Mouse (Mus musculus): ENCODE results near the gene Scel.

Gene Scel

DNA sequence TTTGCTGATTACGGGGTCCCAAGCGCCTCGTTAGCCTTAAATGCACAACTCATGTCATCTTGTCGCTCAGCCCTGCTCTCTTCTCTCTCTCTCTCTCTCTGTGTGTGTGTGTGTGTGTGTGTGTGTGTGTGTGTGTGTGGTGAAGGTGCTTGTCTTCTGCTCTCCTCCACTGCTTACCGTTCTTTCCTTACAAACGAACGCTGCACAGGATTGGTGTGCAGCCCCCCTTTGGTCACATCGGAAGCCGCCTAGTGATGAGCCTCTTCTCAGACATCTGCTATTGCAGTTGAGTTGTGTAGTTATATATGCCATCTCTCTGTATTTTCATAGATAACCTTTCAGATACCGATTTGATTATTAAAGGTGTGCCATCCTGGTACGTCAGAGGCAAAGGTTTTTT lies 138.0 kb downstream of the Scel start:
- no peak for DNase-seq (ENCODE audit: low spot score)

DNA sequence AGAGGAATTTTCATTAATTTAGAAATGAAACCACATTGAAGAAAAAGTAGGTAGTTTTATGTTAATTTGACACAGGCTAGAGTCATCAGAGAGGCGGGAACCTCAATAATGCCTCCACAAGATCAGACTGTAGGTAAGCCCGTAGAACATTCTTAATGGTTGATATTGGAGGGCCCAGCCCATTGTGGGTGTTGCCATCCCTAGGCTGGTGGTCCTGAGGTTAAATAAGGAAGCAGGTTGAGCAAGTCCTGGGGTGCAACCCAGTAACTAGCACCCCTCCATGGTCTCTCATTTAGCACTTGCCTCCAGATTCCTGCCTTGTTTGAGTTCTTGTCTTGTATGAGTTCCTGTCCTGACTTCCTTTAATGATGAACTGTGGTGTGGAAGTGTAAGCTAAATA lies 138.4 kb downstream of the Scel start:
- no peak for DNase-seq (ENCODE audit: low spot score)

DNA sequence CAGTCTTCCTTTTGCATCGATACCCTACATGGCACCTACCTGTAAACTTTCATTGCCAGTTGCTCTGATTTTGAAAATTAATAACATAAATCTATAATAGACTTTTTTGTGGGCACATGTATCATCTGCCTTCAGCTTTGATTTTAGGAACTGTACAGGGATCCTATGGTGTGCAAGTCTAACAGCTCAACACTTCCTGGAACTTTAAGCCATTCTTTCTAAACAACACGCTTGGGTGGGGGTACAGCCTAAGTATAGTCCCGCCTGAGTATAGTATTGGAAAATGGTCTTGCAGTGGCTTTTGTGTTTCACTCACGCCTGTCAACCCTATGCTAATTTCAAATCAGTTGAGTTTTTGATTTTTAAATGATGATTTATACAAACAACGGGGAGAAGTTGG lies 139.4 kb downstream of the Scel start:
- no peak for DNase-seq (ENCODE audit: low spot score)

DNA sequence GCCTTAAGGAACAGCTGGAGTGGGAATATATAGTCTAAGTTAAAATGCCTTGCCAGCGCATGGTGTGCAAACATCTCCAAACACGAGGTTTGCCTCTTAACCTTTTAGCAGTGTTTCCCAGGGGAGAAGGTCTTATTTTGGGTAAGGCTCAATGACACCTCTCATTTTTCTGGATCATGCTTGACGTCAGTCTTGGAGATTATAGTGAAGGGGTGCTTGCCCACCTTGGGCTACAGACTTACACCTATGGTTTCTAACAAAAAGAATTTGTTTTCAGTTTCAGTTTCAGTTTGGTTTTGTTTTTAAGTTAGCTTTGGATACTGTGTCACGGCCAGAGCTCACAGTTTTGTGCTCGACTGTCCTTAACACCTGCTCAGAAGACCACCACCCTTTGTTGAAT lies 140.7 kb downstream of the Scel start:
- DNase-seq (ENCODE audit: low spot score): no peak

DNA sequence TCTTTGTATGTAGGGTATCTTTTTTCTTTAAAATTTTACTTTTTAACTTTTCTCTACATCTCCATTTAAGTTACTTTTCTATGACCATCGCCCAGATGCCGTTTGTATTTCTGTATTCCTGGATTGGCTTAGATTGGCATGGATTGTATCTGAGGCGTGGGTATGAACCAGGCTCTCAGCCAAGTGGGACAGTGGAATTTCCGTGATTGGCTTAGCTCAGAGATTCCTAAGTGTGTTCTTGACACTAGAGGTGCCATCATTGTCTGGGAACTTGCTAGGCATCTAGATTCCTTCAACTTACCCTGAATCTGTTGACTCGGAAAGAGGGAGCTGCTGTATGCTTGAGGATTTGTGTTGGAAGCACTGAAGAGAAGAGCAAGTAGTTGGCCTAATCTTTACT lies 142.3 kb downstream of the Scel start:
- no peak for DNase-seq (ENCODE audit: low spot score)

DNA sequence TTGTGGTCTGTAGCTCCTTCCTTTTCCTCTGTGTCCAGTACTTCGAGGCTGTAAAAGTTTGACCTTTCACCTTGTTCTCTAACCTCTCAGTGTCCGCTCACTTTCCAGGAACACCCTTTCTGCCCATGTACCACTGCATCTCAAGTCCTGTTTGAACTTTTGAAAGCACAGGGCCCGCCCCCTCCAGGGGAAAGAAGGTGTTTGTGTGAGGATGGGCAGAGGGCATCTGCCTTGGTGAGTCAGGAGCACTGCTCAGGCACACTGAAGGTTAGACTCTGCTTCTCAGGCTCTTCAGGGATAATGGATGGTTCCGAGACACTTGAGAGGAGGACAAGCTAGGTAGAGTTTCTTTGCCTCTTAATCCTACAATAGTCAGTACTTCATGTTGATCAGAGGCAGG lies 144.7 kb downstream of the Scel start:
- no peak for DNase-seq (ENCODE audit: low spot score)
